Mouse (Mus musculus) thymus, postnatal 10 days (tissue): ENCODE measurements at regions not wholly inside any gene's neighbourhood (a gene's known extent, or its start where the extent isn't known, plus 50 kb on each side); places are given as distances from the start of the nearest gene placed in this dataset.
A peak's percentile ranks its signal among the peaks of the same experiment; 100 is the strongest.

Source experiments
- DNase-seq, 2 experiments: peaks; one replicate each; pipeline ENCODE4 v3.0.0; 2021; ENCODE audit warnings: low spot score in 2 of 2

DNA sequence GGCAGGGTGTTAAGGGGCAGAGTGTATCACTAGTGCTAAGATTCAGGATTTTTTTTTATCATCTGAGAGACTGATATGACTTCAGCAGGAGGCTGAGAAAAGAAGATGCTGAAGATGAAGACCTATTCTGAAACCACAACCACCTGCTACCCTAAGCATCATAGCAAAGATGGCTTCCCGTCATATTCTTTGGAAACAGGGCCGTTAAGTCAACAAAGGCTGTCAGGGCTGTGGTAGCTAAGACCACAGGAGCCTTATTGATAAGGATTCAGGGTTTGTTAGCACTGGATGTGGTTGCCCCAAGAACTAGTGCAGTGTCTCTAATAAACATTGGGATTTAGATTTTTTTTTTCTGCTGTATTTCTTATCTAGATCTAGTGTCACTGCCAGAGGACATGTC is 56.7 kb upstream of the Rasgrp1 start:
- peak; percentile 49 to 52 for DNase-seq

DNA sequence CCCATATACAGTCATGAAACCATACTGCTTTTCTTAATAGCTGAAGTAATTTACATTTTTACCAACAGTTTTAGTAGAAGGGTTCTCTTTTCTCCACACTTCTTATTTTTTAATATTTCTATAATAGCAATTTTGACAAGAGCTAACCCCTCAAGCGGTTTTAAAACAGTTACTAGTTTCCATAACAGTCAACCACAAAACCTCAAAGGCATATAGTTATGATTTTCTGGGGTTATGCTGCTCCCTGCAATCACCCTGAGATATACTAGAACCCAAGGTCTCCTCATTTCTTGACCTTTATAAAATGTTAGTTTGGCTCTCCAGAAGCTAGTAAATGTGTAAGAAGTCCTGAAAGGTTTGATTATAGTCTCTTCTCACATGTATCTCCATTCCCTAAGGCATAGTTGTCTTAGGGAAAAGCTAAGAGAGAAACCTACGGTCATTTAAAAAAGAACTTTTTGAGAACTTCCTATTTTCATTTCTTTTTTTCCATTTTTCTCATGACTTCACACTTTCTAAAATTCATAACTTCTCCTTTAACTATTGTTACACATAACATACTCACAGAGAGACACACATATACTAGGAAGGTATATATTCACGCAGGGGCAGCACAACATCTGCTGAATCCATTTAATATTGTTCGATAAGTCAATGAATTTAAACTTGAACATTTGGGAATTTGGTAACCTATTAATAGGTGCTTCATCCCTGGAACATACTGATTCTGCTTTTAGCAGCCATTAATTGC is 60.8 kb upstream of the Rasgrp1 start:
- no peak for DNase-seq

DNA sequence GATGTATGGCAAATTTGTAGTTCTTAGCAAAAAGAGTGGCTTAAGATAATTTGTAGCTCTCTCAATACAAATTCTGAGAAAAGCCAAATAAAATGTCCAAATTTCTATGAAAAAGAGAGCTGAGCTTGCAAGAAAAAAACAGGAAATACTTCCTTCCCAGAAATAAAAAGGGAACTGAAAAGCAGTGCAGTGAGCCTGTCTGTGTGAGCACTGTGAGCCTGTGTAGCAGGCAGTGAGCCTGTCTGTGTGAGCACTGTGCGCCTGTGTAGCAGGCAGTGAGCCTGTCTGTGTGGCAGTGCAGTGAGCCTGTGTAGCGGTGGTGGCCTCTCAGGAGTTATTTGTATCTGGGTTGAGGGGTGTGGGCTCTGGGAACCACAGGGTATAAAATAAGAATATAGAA is 62.7 kb upstream of the Rasgrp1 start:
- peak; percentile 42 to 51 for DNase-seq

DNA sequence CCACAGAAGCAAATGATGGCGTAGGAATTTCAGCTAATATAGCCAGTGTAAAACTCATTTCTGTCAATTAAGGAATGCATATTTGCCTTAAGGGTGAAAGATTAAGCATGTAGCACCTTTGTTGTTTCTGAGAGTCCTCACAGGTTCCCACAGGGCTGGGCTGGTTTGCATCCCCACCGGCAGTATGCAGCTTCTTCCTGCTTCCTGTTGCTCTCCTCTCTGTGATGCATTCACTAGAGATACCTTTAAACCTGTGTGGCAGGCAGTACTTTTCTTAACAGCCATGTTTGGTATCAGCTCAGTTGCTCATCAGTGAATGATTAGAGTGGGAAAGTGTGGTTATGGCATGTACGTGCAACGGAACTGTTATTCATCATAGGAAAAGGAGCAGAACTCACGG is 65.4 kb upstream of the Rasgrp1 start:
- DNase-seq, result peak; percentile 47 to 52

DNA sequence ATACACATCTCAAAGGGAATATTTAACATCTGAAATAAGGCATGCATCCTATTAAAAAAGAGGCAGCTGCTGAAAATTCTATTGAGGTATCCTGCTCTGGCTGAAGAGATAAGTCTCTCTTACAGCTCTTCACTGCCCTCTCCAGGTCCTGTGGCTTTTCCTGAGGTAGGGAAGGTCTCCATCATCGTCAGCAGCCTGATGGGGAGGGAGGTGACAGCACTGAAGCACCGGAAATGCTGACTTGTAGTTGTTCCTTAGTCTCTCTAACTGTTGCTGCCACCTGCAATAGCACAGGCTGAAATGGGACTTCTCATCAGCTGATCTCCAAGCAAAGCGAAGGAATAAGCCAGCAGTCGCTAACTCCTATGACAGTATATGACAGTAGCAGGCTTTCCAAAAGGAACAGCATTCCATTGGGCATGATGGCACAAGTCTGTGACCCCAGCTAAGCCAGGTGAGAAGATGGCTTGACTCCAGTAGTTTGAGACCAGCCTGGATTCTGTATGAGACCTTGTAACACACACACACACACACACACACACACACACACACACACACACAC is 69.3 kb upstream of the Rasgrp1 start:
- DNase-seq, result peak; percentile 64

DNA sequence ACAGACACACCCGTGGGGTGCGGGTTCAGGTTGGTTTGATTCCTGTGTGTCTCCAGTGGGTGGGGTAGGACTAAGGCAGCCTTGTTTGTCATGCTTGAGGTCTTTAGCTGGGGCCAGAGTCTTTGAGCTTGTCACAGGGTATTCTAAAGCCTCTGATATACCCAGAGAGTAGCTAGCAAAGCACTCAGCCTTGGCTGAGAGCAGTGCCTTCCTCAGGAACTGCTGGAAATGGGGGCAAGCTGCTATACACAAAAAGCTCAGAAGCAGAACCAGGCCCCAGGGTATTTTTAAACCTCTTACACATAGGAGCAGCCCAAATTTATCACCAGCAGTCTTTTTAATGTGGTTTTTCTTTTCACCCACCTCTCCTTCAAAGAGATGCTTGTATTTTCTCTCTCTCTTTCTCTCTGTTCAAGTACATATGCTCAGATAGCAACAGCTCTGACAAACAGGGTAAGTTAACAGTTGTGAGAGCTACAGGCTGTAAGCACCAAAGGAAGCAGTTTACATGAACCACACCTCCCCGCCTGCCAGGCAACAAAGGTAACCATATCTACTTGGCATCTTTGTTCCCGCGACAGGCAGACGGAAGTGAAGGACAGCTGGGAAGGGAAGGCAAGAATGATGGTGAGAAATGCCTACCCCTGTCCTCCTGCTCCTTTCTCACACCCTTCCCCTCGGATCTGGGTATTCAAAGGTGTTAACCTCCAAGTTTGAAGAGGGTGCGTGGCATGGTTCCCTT is 74.6 kb upstream of the Rasgrp1 start:
- DNase-seq, result peak; percentile 68 to 77

DNA sequence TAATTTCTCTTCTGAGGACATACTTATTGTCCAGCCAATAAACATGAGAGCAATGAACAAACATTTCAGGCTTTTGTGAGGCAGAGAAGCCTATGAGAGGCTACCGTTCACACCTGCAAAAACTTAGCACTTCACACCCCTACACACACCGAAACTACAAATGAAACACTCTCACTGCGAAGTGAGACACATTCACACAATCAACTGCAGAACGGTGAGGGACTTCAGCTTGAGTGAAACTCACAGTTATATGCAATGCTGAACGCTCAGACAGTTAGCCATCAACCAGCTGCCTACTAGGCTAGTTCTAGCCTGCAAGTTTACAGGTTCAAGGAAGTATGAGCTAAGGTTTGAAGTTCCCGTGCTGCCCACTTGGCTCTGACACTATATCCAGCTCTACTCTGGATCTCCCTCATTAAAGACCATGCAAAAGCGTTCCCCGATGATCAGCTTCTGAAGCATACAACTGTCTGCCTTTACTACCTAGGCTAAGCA is 75.4 kb upstream of the Rasgrp1 start:
- DNase-seq, result no peak

DNA sequence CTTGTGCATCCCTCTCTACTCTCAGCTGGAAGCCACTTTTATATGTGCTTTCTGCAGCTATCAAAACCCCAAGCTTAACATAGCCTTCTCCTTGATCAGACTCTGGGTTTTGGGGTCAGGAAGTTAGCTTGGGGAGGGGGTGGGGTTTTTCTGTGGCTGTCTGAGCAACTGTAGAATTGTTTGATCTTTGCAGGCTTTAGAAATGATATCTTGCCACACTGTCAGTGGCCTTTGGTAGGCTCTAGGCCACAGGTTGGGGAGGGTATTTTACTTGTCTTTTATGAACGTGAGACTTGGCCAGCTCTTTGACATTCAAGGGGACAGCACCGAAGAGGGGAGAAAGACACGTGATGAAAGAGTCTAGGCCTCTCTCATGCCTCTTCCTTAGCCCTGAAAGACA is 75.9 kb upstream of the Rasgrp1 start:
- DNase-seq, result peak; percentile 63 to 70

DNA sequence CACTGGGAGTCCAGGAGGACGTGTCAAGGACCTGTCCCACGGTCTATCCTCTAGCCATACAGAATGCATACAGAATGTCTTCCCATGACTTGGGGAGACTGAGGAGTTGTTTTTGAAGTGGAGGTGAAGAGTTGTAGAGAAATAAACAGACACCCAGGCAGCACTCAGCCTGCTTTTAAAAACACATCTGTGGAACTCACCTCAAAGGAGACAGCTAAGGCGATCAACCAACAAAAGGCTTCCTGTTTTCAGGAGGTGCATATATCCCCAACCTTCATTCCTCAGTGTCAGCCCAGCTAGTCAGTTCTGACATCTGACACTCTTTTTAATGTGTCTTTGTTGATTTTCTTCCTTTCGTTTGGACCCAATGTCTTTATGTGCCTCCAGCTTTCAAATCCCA is 78.6 kb upstream of the Rasgrp1 start:
- peak; percentile 65 for DNase-seq

DNA sequence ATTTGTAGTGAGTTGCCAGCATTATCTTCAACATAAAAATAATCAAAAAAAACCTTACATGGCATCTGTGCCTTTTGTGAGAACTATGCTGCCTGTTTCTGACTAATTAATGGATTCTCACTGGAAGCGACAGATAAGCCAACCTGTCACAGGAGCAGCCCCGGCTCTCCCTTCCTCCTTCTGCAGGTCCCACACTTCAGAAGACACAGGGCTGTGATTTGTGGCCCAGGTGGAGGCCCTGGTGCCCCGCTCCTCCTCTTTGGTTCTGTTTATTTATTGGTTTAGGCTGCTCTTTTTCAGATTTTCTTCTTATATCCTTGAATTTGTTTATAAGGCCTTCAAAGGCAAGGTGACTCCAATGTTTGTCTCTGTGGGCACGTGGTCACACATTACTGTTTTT is 80.0 kb upstream of the Rasgrp1 start:
- no peak for DNase-seq

DNA sequence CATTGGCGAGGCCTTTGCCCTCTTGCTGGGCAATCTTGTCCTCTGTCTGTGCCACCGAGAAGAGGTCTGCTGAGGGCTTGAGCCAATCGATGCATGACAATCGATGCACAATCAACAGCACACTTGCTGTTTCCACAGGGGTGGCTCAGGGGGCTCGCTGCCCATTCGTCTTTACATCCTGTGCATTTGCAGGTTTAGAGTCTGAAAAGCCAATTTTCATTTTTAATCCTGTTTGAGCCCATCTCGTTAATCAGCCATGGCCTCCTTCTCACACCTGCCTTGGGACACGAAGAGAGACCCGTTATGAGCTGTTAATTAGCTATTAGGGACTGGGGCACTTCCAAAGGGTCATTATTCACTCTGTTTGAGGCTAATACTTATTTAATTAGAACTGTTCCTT is 86.4 kb upstream of the Rasgrp1 start:
- DNase-seq, result no peak

DNA sequence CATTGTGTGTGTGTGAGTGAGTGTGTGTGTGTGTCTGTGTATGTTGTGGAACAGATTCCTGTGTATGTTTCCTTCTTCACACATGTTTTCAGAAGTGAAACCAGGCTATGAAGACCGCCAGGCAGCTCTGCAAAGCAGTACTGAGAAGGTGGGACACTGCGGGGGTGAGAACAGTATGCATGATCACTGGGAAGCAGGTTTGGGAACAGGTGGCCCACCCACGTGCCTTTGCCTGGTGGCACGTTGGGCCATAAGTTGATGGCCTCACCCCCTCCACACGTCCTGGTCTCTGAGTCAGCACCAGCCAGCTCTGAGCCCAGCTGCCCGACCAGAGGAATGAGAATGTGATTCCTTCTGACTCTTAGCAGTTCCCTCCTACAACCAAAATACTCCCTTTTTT is 89.2 kb upstream of the Rasgrp1 start:
- DNase-seq, result peak in 1 of 2 experiments; percentile 33

DNA sequence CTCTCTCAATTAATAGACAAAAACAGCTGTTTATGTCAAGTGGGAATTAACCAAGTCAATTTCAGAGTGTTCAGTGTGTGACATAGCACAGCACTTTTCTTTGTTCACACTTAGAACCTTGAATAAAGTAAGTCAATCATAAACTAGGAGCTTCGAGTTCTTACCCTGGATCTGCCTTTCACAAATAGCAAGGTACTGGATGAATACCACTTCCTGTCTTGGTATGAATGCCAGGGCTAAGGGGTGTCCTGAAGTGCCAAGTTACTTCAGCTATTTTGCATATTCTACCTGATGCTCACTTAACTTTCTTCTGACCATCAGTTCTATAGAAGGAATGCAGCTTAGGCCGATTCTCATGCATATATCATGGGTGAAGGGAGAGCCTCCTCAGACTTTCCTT is 90.1 kb upstream of the Rasgrp1 start:
- no peak for DNase-seq

DNA sequence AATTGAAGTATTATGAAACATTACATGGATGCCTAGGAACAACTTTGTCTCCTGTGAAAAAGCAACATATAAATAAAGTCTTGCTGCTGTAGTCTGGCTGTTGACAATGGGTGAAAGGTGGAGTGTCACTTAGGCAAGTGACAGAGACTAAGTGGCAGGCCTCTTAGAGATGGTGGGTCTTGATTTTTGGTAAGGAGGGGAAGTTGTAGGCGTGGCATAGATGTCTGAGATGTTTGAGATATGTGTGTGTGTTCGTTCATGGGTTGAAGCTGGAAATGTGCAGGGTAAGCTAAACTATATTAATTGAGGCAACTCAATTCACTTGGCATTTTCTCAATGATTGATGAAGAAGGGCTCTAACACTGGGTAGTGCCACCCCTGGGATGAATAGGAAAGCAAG is 90.7 kb upstream of the Rasgrp1 start:
- no peak for DNase-seq

DNA sequence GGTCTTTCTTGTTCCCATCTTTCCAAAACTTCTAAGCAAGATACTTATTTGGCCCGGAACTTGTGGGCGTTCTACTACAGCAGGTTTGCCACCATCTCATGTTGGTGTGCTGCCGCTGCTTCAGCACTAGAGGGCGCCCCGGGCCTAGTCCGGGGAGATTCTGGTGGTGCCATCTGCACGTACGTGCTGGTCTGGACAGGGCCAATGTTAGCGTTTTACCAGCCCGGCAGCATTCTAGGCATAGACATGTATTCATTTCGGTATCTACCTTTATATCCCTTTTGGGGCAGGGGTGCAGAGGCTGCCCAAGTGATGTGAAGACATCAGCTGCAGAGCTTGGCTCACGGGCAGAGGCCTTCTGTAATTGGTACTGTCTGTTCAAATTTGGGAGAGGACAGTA is 95.3 kb upstream of the Rasgrp1 start:
- peak; percentile 51 to 64 for DNase-seq

DNA sequence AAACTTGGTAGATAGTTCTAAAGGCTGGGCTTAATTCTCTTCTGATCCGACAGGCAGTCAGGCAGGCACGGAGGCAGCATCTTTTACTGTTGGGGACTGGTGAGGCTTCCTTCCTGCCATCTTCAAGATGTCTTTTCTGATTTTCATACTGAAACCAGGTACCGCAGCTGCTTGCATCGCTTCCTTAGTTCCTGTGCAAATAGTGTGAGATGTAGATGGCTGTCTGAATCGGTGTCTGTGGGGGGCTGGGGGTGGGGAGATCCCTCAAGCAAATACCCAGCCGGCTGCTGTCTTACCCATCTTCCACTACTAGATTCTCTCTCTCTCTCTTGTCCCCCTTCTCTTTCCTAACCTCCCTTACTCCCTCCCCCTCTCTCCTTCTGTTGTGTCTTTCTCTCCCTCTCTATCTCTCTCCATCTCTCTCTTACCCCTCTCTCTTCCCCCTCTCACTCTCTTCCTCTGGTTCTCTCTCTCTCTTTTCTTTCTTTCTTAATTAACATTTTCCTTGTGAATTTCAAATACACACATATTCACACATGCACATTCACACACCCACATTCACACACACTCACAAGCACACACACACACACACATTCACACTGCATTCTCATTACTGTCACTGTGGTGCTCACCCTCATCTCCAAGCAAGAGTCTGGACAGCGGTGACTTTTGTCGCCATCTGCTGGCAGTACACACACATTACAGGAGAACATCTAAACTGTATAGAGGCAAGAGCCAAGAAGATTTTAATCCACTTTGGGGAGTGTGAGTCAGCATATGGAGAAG is 96.0 kb upstream of the Rasgrp1 start:
- DNase-seq, result peak; percentile 80 to 84

DNA sequence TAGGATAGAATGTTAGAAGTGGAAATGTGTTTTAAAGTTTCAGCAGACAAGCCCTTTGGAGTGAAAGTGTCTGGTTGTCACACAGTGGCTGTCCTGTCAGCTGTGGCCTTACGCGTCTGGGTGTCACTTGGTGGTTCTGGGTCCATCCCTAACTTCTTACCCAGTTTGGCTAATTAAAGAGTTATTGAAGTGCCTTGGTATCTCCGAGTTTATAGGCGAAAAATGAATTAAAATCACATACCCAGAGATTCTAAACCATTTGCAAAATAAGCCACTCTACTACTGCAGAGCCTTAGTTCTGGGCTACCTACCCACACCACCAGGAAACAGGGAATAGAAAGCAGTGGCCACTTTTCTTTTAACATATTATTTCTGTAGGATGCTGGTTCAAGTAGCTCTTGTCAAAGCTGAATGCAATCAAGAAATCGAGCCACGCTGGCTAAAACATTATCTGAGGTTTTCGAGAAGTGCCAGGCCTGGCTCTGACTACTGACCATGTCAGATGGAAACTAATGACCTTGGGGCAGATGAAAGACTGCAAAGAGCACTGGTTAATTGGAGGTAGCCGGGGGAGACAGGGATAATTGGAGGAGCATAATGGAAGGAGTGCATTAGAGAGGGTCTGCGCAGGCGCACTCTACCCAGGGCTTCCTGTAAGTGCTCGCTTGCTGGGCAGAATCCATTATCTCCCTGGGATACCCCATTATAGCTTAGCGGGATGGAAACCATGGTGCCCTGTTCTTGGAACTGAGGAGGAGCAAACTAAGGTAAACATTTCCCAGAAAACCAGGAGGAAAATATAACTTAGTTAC is 96.8 kb upstream of the Rasgrp1 start:
- no peak for DNase-seq

DNA sequence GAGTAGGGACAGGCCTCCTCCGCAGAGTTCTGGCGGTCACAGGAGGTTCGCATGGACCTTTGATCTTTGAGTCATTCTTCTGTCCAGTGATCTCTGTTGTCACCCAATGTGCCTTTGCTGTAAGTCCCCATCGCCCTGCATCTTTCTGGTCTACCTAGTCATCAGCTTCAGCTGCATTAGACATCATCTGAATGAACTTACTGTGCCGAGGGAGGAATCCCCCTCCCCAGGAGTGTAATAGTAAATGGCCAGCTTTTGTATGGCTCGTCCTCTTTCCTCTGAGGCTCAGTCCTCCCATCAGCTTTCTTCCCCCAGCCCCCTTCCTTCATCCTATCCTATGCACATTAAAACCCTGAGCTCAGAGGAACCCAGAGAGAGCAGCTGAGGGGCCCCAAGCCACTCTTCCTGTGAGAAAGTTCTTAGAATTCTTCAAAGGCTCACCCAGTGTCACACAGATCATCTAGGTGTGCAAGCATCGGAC is 98.0 kb upstream of the Rasgrp1 start:
- DNase-seq, result peak; percentile 62 to 67

DNA sequence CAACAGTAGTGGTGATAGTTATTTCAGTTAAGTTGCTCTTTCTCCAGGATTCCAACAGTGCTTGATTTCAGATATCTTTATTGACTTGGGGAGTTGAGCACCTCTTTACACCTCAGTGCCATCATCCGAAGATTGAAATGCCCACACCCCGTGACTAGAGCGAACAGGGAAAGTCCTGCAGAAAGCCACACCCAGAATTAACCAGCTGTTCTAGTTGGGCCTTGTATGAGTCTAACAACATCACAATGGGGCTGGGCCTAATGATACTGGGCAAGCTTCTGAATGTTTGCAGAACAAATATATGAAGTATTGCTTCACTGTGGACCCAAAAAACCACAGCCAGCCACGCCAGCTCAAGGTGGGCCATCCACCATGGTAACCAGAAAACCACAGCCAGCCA is 100.1 kb upstream of the Rasgrp1 start:
- DNase-seq, result no peak

DNA sequence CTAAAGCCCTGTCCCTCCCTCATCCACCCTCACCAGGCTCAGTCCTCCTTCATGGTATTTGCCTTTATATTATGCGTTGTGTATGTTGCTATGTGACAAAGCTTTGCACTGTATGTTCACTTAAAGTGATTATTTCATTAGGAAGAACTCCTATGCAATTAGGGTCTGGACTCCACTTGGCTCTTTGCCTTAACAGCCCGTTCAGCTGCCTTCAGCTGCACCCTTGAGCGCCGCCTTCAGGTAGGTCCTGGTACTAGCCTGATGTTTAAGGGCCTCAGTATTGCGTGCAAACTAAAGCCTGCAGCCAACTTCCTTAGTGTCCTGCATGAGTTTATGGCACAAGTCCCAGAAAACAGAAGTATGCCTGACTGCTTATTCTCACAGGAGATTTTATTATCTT is 101.9 kb upstream of the Rasgrp1 start:
- DNase-seq, result peak; percentile 62 to 82

DNA sequence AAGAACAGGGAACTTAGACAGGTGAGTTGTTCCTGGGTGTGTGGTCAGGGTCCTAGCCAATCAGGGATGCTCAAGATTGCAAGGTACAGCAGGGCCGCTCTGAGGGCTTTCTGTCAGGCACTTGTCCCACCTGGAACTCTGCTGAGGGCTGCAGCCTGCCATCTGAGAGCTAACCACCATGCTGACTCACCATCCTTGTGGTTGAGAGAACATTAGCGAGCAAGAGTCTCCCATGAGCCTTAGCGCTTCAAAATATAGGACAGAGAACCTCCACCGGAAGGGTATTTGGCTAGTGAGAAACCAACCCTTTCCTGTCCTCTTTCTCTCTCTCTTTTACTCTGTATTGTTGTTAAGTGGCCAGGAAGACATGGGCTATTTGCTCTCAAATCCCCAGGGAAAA is 104.1 kb upstream of the Rasgrp1 start:
- DNase-seq, result peak; percentile 71
